Mouse (Mus musculus): ENCODE data around the gene Gm16223.

GRCm38 (mm10) chr5:42054636-42055035 lies 13.1 kb upstream of the Gm16223 start:
- TF ChIP-seq CTCF (IDR thresholded peaks at IDR 0.05; ENCODE audit: low read depth) = no peak
- TF ChIP-seq EP300 (IDR thresholded peaks at IDR 0.05; ENCODE audit: low read depth) = no peak
